Mouse (Mus musculus) A20 (cell line): ENCODE results near the gene Ly86.

Source experiments
- DNase-seq: peaks from one replicate; pipeline ENCODE4 v3.0.0-alpha.2; 2011; ENCODE audit warnings: low read depth, low spot score

The Ly86 gene

DNA sequence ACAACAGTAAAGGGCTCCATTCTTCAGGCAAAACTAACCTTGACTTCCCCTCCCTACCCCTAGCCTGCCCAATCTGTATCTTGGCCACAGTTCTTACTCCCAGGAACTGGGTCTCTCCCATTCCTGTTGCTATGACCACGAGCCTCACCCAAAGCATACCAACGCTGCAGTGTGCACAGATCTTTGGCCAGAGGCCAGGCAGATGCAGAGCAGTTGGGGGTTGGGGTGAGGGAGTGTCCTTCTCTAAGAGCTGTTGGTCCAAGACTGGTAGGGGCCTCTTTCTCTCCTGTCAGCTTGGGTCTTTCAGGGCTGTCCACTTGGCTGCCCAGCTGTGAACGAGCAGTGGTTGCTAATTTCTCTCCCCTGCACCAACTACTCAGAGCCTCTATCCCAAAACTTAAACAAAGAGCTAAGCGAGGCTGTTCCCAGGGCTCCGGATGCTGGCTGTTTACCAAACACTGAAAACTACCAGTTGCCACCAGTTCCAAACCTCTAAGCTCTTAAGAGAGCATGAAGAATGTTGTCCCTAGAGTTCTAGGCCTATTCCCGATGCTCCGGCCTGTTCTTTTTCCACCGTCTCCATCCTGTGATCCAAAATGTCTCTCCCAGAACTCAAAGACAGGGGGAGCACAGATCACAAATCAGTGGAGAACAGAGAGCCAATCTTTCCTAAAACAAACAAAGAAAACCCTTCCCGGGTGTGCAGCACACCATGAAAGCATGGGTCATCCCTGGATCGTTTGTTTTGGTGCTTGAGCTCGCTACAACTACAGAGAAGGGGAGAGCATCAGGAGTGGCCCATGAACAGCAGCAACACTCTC is 112.2 kb downstream of the Ly86 start:
- no peak for DNase-seq

- DNase-seq = no peak
Observed at GRCm38 (mm10) chr13:37458557-37458956, 113.5 kb downstream of the Ly86 start.

GRCm38 (mm10) chr13:37459022-37459421 is 114.0 kb downstream of the Ly86 start:
- DNase-seq = no peak

- DNase-seq = no peak
Observed at GRCm38 (mm10) chr13:37459957-37460930, 115.2 kb downstream of the Ly86 start.

DNA sequence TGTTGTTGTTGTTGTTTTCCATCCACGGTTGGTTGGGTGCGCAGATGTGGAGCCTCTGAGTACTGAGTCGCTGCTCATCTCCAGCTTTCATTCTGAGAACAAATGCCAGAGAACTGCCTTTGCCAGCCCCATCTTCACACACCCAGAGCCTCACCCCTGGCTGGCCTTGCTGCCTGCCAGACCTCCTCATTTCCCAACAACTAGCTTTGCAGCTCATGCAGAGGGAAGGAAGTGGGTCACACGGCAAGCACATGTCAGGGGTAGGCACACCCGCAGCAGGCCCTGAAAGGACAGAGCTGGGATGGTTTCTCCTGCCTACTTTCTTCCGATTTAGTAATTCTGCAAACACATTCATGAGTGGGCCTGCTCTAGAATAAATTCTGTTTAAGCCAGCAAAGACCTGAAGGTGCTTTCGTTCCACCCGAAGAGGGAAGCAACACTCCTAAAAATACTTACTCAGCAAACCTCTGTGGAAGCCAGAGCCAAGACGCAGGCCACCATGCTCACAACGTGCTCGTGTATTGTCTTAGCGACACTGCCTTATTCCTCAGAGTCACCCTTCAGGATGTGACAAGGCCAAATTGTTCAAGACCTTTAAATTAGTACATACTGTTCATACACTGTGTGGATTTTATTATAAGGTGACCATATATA is 117.2 kb downstream of the Ly86 start:
- DNase-seq = no peak

DNA sequence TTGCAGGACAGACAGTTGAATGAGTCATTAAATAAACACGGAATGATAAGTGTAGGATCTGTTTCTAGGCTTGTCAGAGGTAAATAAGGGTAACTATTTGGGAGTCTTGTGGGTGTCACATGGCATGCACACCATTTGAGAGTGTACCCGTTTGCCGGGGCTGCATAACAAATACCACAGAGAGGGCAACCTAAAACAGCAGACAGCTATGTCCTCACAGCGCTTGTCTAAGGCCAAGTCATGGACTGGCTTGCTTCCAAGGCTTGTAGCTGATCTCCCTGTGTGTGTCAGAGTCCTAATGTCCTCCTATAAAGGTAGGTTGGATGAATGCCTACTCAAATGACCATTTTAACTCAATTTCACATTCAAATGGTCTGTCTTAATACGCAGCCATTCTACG is 120.7 kb downstream of the Ly86 start:
- DNase-seq = no peak

- peak; percentile 46 for DNase-seq
Observed at GRCm38 (mm10) chr13:37467795-37468194, 122.8 kb downstream of the Ly86 start.
